Mouse (Mus musculus): ENCODE measurements around the gene Atxn7.

The Atxn7 gene

GRCm38 (mm10) chr14:14064486-14065141 is 103.4 kb downstream of the Atxn7 start:
- DNase-seq (ENCODE audit: low spot score) = peak; percentile 42

- peak; percentile 20 for DNase-seq (ENCODE audit: low spot score)
These were observed 103.9 kb downstream of the Atxn7 start for GRCm38 (mm10) chr14:14065142-14065498.

DNA sequence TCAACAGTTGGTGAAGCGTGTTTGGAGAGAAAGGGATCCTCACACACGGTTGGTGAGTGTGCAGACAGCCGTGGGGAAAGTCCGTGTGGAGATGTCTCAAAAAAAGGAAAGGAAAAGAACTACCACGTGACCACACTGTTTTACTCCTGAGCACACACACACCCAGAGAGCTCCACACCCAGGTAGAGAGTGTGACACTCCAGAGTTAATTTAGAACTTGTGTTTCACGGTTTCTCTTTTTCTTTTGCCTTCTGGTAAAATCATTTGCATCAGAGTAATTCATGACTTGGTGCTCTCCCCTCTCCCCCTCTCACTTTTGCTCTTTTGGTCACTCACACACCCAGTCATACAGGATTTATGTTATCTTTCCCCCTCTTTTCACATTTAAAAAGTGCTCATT is 105.0 kb downstream of the Atxn7 start:
- no peak for DNase-seq (ENCODE audit: low spot score)

GRCm38 (mm10) chr14:14067648-14068472 is 106.6 kb downstream of the Atxn7 start:
- DNase-seq (ENCODE audit: low spot score) = peak; percentile 45

DNA sequence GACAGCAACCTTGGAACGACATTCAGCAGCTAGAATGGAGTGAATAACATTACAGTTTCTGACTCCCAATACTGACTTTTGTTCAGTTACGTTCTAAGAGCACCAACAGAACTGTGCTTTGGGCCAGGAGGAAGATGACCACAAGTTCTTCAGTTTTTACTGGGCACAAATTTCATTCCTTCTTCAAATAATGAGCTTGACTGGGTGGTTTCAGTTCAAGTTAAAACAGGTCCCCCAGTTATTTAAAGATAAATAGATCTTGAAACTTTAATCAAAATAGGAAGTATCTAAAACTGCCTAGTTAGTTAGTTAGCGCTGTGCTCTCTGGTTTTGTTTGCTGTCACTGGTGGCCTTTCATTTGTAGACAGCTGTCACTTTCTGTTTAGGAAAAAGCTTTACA is 107.3 kb downstream of the Atxn7 start:
- DNase-seq (ENCODE audit: low spot score) = no peak

DNA sequence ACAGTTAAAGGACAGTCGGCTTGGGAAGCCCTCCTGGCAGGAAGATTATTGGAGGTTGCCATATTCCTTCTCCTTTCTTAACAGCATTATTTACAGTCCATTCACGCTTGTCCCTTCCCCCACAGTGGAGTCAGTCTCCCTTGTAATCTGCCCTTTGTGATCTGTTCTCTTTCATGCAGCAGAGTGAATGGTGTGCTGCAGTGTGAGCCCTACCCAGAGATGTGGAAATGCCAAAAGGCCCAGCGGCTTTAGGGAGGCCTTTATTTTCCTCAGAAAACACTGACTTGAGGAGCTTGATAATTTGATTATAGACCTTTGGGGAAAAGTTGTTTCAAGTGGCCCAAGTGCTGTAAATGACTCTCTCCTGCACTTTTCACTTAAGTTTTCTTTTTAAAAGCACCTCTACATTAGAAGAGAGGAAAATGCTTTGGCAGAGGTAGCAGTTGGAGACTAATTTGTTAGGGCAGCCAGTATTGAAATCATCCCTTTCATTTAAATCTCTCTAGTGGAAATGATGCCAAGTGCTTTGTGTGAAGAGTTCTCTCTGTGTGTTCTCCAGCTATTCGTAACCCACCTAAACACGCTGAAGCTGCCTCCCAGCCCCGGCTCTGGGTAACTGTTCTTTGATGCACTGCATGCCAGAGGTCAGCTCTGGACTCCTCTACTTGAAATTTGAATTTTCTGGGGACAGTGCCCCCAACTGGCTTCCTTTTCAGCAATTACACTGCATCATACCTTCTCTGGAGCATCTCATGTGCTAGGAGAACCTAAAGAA is 109.5 kb downstream of the Atxn7 start:
- peak; percentile 77 for DNase-seq (ENCODE audit: low spot score)

DNA sequence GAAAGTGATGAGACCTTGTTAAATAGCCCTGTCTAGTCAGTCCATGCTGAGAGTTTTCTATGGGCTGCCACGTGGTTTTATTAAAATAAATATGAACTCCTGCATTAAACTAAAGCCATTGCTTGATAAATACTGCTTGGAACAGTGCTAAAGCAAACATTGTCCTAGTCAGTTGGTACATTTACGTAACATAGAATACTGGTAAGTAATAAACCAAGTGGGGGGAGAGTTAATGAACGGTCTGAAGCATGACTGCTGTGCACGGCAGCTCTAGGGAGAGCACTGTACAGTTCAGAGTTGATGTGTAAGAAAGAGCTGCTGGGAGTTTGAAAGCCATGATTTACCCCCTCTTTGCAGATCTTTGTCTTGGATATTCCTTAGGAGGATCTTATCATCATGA is 110.2 kb downstream of the Atxn7 start:
- DNase-seq (ENCODE audit: low spot score) = no peak

DNA sequence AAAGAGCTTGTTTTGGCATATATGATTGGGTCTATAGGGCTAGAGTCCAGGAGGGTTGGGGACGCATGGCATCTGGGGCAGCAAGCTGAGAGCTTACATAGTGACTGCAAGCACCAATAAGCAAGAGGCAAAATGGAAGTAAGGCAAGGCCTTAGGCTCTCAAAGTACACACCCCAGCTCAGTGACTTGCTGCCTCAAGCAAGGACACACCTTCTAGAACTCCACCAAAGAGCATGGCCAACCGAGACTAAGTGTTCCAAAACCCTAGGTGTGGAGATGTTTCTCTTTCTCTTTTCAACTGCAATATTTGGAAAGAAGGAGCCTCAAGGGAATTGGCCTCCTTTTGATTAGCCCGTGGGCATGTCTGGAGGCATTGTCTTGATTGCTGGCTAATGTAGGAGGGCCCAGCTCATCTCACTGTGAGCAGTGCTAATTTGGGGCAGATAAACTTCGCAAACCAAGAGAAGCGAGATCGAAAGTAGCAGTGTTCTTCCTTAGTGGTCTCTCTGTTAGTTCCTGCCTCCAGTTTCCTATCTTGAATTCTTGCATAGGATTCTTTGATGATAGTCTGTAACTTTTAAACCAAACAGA is 119.5 kb downstream of the Atxn7 start:
- DNase-seq (ENCODE audit: low spot score) = no peak

GRCm38 (mm10) chr14:14083811-14084210 is 122.6 kb downstream of the Atxn7 start:
- DNase-seq (ENCODE audit: low spot score) = no peak

GRCm38 (mm10) chr14:14086711-14087263 is 125.5 kb downstream of the Atxn7 start:
- DNase-seq (ENCODE audit: low spot score) = no peak

GRCm38 (mm10) chr14:14087348-14087747 is 126.1 kb downstream of the Atxn7 start:
- no peak for DNase-seq (ENCODE audit: low spot score)

GRCm38 (mm10) chr14:14088016-14088791 is 127.0 kb downstream of the Atxn7 start:
- DNase-seq (ENCODE audit: low spot score) = no peak

DNA sequence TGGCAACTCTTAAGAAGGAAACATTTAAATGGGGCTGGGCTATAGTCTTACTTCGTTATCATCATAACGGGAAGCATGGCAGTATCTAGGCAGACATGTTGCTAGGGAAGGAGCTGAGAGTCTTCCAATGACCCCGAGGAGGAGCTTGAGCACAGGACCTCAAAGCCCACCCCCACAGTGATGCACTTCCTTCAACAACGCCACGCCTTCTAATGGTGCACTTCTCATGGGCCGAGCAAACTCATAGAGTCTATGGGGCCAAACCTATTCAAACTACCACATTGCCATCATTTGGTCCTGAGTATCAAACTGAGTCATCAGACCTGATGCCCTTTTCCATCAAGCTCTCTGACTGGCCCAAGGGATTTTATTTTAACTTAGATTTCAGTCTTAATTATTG is 129.3 kb downstream of the Atxn7 start:
- DNase-seq (ENCODE audit: low spot score) = no peak

DNA sequence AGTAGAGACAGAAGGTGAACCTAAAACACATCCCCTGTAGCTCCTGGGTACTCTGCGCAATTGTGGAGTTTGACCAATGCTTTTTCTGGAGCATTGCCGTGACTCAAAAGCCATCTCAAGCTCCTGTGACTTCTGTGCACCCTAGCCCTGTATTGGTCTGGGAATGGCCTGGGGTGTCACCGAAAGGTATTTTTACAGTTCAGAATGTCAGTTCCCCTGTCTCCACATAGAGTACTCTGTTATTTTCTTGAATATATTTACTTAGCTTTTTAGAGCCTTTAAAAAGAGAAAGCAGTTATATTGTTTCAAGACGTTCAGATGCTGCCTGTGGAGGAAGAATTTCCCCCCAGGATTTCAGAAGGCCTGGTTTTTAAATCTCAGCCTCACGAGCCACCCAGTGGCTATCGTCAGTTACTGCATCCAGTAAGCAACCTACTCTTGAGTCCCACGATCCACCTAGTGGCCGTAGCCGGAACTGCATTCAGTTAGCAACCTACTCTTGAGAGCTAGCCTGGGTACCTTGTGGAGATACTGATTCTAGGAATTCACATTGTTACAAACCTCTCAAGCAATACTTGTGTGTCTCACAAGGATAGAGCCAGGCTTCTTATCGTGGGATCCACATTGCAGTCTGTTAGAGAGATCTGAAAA is 137.2 kb downstream of the Atxn7 start:
- DNase-seq (ENCODE audit: low spot score) = peak; percentile 96

GRCm38 (mm10) chr14:14100773-14101280 is 139.6 kb downstream of the Atxn7 start:
- DNase-seq (ENCODE audit: low spot score) = no peak

- DNase-seq (ENCODE audit: low spot score) = no peak
These were observed 140.1 kb downstream of the Atxn7 start for GRCm38 (mm10) chr14:14101296-14101695.

- DNase-seq (ENCODE audit: low spot score) = no peak
These were observed 143.1 kb downstream of the Atxn7 start for GRCm38 (mm10) chr14:14104213-14104929.

DNA sequence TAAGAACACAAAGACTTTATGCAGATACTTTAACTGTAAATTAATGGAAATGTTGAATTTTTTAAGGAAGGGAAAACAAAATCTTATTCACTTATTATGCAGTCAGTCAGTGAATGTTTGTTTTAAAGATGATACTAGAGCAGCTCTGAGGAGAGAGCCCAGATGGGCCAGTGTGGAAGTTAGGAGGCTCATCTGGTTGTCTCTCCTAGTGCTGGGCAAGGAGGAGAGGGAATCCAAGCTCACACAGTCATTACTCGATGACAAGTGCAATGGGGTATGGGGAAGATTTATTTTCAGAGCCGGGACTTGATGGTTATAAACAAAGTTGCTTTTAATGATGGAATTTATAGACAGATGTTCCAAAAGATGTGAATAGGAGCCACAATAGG is 143.7 kb downstream of the Atxn7 start:
- DNase-seq (ENCODE audit: low spot score) = no peak

GRCm38 (mm10) chr14:14110710-14111109 is 149.5 kb downstream of the Atxn7 start:
- no peak for DNase-seq (ENCODE audit: low spot score)
